Mouse (Mus musculus) spleen, postnatal 36 days (tissue): ENCODE results near the gene 5031410I06Rik.
"Not testable (repeated sequence)": the region's sequence is repeated elsewhere in the genome, so short reads cannot be mapped to it uniquely, and the experiment has no call there.

Experiments used
- DNase-seq, 2 experiments: peaks; one replicate each; pipeline ENCODE4 v3.0.0; 2022; ENCODE audit warnings: low spot score in 2 of 2, mixed read lengths in 1 of 2

The 5031410I06Rik gene

DNA sequence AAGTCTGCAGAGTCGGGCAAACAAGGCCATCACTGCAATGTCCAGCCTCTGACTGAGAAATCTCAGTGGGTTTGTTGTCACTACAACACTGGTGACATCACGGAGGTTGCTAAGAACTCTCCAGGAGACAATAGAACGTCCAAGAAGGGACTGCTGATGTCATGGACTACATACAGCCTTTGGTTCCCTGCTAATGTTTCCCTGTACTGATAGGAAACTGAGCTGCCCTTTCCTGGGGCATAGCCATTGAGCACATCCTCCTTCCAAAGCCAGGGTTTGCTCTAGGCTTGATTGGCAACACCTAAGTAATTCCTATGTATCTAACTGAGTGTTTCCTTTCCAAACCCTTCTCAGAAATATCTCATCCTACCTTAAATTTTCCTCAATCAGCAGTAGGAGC is at the start of gene 5031410I06Rik:
5031410I06Rik (minus strand) TSS at position 101 of the 400 bp plus-strand sequence.
- not testable (repeated sequence) for DNase-seq

- no peak for DNase-seq
These were observed 37.7 kb upstream of the 5031410I06Rik start for GRCm38 (mm10) chr5:26142891-26143290.

GRCm38 (mm10) chr5:26121321-26121720 is 16.2 kb upstream of the 5031410I06Rik start, which contains the start of gene Gm10220:
Gene Gm10220 (minus strand): TSS chr5:26121421.
- not testable (repeated sequence) for DNase-seq

DNA sequence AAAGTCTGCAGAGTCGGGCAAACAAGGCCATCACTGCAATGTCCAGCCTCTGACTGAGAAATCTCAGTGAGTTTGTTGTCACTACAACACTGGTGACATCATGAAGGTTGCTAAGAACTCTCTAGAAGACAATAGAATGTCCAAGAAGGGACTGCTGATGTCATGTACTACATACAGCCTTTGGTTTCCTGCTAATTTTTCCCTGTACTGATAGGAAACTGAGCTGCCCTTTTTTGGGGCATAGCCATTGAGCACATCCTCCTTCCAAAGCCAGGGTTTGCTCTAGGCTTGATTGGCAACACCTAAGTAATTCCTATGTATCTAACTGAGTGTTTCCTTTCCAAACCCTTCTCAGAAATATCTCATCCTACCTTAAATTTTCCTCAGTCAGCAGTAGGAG is 16.0 kb downstream of the 5031410I06Rik start, which contains the start of gene Gm10471:
Gm10471 (minus strand) TSS at position 101 of the 400 bp plus-strand sequence.
- DNase-seq = not testable (repeated sequence)

DNA sequence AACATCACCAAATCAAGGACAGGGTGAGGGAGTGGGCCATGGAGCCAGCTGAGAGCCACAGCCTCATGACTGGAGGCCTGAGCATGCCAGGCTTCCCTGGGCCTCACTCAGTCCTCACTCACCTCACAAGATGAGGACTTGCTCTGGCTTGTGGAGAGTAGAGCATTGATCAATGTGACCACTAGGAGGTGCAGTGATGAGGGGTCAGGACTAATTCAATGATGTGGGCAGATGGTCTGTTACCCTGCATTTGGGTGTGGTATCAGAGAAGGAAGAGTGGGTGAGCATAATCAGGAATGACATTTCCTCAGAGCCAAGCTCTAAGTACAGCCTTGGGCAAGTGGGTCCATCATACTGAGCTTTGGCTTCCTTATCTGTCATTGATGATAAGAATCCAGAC is 26.1 kb downstream of the 5031410I06Rik start:
- DNase-seq = not testable (repeated sequence)

GRCm38 (mm10) chr5:26070716-26071115 is 34.4 kb downstream of the 5031410I06Rik start:
- DNase-seq = no peak

- not testable (repeated sequence) for DNase-seq
These were observed 46.7 kb downstream of the 5031410I06Rik start, which contains the start of gene Gm7347 for GRCm38 (mm10) chr5:26058481-26058880. Gene Gm7347 (minus strand): TSS chr5:26058581.
